In genomic region chr11:109375412-109375811, GRCm38 (mm10) we compare ENCODE assay signal across 20 mouse cellular contexts. TPM values are rescaled to one million over a fixed set of nuclear protein-coding genes. Genes with fewer than 3 reads are reported as not detected.
DNase-seq lines count a peak whose midpoint lies in the region; ATAC-seq lines count a peak whose summit lies in the region.
"Had no signal": no experiment of that assay in that cellular context is flagged by ENCODE, and none has a peak within 500 bp of the region (broad histone marks: within the 10 kb centered on the region; RNA-seq: fewer than 3 reads in every experiment).

No protein-coding gene starts in this region.

- 68% methylated on average over 7 of the region's 7 CpGs for WGBS in hindbrain, embryonic 16.5 days
- WGBS in hindbrain, embryonic 14.5 days = 83% methylated on average over 7 of the region's 7 CpGs

- H3K4me1 ChIP-seq in hindbrain, embryonic 16.5 days (ENCODE audit: control insufficient read depth, insufficient read depth, low read depth, low read length) = peaks cover 18% of the 10 kb centered on the region
- peaks cover 23% of the 10 kb centered on the region; the same call in 1 of the 2 replicates for H3K4me1 ChIP-seq in hindbrain, embryonic 14.5 days (replicated peaks; ENCODE audit: control insufficient read depth, insufficient read depth, low read length)

- H3K27me3 ChIP-seq in hindbrain, embryonic 16.5 days (replicated peaks; ENCODE audit: control insufficient read depth, insufficient read depth, low read length) = no peaks in the 10 kb centered on the region
- no peaks in the 10 kb centered on the region for H3K27me3 ChIP-seq in hindbrain, embryonic 14.5 days (ENCODE audit: control insufficient read depth, insufficient read depth, low read length)
- H3K27me3 ChIP-seq: forebrain, embryonic 15.5 days; limb, embryonic 15.5 days had no signal

- no peak overlapping the region for H3K27ac ChIP-seq in hindbrain, embryonic 16.5 days (ENCODE audit: low read depth, low read length)
- H3K27ac ChIP-seq in hindbrain, embryonic 14.5 days = no peak overlapping the region
- H3K27ac ChIP-seq: heart, adult 2 months; left cerebral cortex, adult 2 months; midbrain, embryonic 10.5 days had no signal

- intact Hi-C loops in heart, postnatal 25 days (cut with DNase I) = no loop called here

- no peaks in the 10 kb centered on the region for H3K9me3 ChIP-seq in hindbrain, embryonic 16.5 days (ENCODE audit: control insufficient read depth, low read length)
- no peaks in the 10 kb centered on the region for H3K9me3 ChIP-seq in hindbrain, embryonic 14.5 days (ENCODE audit: control insufficient read depth, low read length)
- H3K9me3 ChIP-seq: forebrain, embryonic 15.5 days; limb, embryonic 15.5 days; midbrain, embryonic 10.5 days had no signal

- H3K4me2 ChIP-seq in hindbrain, embryonic 16.5 days (ENCODE audit: low read length) = no peak overlapping the region
- no peak overlapping the region for H3K4me2 ChIP-seq in hindbrain, embryonic 14.5 days (replicated peaks)
- H3K4me2 ChIP-seq: forebrain, embryonic 15.5 days; limb, embryonic 15.5 days had no signal

- DNase-seq in cerebellum, adult 9-10 months = peak; percentile 12
- DNase-seq in cerebellum, postnatal 36 days = no peak
- peak; percentile 31 for DNase-seq in 416B (ENCODE audit: low read depth)
- peak; percentile 58 for DNase-seq in T-cell, adult 2 months (ENCODE audit: low spot score)
- peak; percentile 80 for DNase-seq in naive thymus-derived CD4-positive, alpha-beta T cell, adult 2 months (ENCODE audit: low read depth)
- DNase-seq in heart, postnatal 25 days (ENCODE audit: low spot score) = no peak
- DNase-seq in hindbrain, embryonic 14.5 days (ENCODE audit: low spot score) = no peak
- DNase-seq: adrenal gland, postnatal 14 days; cerebellum, adult 9-11 months; heart, adult 2 months; lung, postnatal 10 days; right cerebral cortex, adult 18-20 months had no signal

- H3K4me3 ChIP-seq in hindbrain, embryonic 16.5 days (ENCODE audit: low read length) = no peak overlapping the region
- no peak overlapping the region for H3K4me3 ChIP-seq in hindbrain, embryonic 14.5 days (replicated peaks; ENCODE audit: low read length)
- H3K4me3 ChIP-seq: forebrain, embryonic 15.5 days; heart, adult 2 months; layer of hippocampus, adult 2 months; left cerebral cortex, adult 2 months; limb, embryonic 15.5 days; midbrain, embryonic 10.5 days had no signal

- ATAC-seq in hindbrain, embryonic 16.5 days = no peak
- ATAC-seq in hindbrain, embryonic 14.5 days (ENCODE audit: low FRiP score) = no peak

- no peaks in the 10 kb centered on the region; the same call in 1 of the 2 replicates for H3K36me3 ChIP-seq in hindbrain, embryonic 16.5 days (ENCODE audit: control insufficient read depth, insufficient read depth, low read length)
- 0 out of 2 replicates have a peak, but pooled peaks cover 3% of the 10 kb centered on the region for H3K36me3 ChIP-seq in hindbrain, embryonic 14.5 days (replicated peaks; ENCODE audit: control insufficient read depth, insufficient read depth)
- H3K36me3 ChIP-seq: forebrain, embryonic 15.5 days had no signal

- H3K9ac ChIP-seq in hindbrain, embryonic 16.5 days (ENCODE audit: low read depth, low read length) = no peak overlapping the region
- no peak overlapping the region for H3K9ac ChIP-seq in hindbrain, embryonic 14.5 days
- H3K9ac ChIP-seq: forebrain, embryonic 15.5 days; limb, embryonic 15.5 days had no signal

RNA-seq across cellular contexts. Expression of gene Gna13, which starts 12.8 kb away (rescaled TPM):
- polyA plus RNA-seq in hindbrain, embryonic 16.5 days (2015; fragmentation: Nextera tagmentation; extraction: Ambion mirVana) = 20.5 and 21.3 TPM in 2 replicates
- total RNA-seq in heart, postnatal 25 days (2021) = 10 to 100 TPM; 30.3 to 30.6 TPM
- polyA plus RNA-seq in hindbrain, embryonic 14.5 days (2014; fragmentation: Nextera tagmentation; extraction: Ambion mirVana) = 21.8 and 24.4 TPM in 2 replicates

RNA-seq across cellular contexts. Expression of gene 9930022D16Rik, which starts 38.3 kb away (rescaled TPM):
- 0.07 TPM in 1 of 2 replicates, not detected in the other for polyA plus RNA-seq in hindbrain, embryonic 16.5 days (2015; fragmentation: Nextera tagmentation; extraction: Ambion mirVana)
- not detected for total RNA-seq in heart, postnatal 25 days (2021)
- polyA plus RNA-seq in hindbrain, embryonic 14.5 days (2014; fragmentation: Nextera tagmentation; extraction: Ambion mirVana) = not detected in 2 replicates
- total RNA-seq: adrenal gland, postnatal 14 days; heart, adult 2 months; layer of hippocampus, adult 2 months; left cerebral cortex, adult 2 months had no signal
- polyA plus RNA-seq: forebrain, embryonic 15.5 days; heart, adult 2 months; heart, postnatal 0 days; kidney, embryonic 16.5 days; limb, embryonic 15.5 days; midbrain, embryonic 10.5 days had no signal

RNA-seq across cellular contexts. Expression of gene Amz2, which starts 50.3 kb away (rescaled TPM):
- polyA plus RNA-seq in hindbrain, embryonic 16.5 days (2015; fragmentation: Nextera tagmentation; extraction: Ambion mirVana) = 57.1 and 59.4 TPM in 2 replicates
- total RNA-seq in heart, postnatal 25 days (2021) = 10 to 100 TPM; 51.4 to 60.5 TPM
- 55.6 and 65.8 TPM in 2 replicates for polyA plus RNA-seq in hindbrain, embryonic 14.5 days (2014; fragmentation: Nextera tagmentation; extraction: Ambion mirVana)

Comparison
In these comparisons a context has a peak if more than half of its experiments do, and no peak if none do; other contexts are left out.
1. DNase-seq: peak in cerebellum, adult 9-10 months (single experiment), 416B (single experiment), T-cell, adult 2 months (single experiment) and naive thymus-derived CD4-positive, alpha-beta T cell, adult 2 months (single experiment); none in cerebellum, postnatal 36 days (0 of 2), heart, postnatal 25 days (single experiment) and hindbrain, embryonic 14.5 days (single experiment).